Mouse (Mus musculus) T-cell, adult 66 days (primary cell): ENCODE measurements around the gene Rsph3b. TPM values are rescaled to one million over a fixed set of nuclear protein-coding genes. Genes with fewer than 3 reads are reported as not detected.

ENCODE experiments used
- total RNA-seq, 2 experiments: library from RNA; stranded (reverse); gene quantifications; 3 replicates in 1 of 2; 4 replicates in 1 of 2; pipeline ENCODE4 v1.2.4; 2023

The Rsph3b gene
- 1 to 10 TPM; 8.5 to 9.2 TPM for total RNA-seq

GRCm38 (mm10) chr17:6947984-6948768, at the start of gene Rsph3b:
Gene Rsph3b (minus strand): TSS chr17:6948682.

DNA sequence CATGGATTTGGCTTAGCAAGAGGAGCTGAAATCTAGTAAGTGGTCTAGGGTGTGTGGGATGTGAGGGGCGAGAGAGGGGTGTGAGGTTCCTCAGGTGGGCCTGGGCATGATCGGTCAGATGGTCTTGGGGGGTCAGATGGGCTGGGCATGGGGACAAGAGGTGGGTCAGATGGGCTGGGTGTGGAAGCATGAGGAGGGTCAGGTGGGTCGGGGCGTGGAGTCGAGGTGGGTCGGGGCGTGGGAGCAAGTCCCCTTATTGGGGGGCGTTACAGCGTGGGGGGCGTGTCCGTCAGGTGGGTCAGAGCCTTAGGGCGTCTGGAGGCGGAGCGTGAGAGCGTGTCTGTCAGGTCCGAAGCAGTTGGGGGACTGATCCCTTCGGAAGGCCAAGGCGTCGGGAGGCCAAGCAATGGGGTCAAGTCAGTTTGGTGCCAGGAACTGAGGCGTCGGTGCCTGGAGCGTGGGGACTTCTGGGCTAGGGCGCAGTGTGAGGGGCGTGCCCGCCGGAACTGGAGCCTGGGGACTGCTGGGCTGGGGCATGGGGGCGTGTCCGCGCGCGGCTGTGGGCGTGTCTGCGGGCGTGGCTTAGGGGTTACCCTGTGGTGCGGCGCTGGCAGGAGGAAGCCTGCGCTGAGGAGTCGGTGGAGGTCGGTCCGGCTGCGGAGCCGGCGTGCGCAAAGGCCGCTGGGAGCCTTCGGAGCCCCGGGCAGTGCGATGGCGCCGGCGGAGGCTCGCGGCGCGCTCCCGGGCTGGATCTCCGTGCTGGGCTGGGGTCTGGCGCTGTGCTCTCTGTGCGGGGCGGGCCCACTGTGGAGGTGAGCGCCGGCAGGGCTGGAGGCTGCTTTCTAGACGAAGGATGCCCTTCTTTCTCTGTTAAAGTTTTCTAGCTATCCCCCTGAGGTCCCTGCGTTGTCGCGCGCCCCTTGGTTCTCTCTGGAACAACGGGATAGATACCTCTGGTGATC, 30.1 kb upstream of the Rsph3b start, which contains the start of gene Gm49721:
Gm49721 (plus strand) TSS at position 618 of the 962 bp plus-strand sequence.

GRCm38 (mm10) chr17:6970334-6970733, 21.9 kb upstream of the Rsph3b start, which contains the start of gene Rnaset2b:
Gene Rnaset2b (plus strand): TSS chr17:6970634.

DNA sequence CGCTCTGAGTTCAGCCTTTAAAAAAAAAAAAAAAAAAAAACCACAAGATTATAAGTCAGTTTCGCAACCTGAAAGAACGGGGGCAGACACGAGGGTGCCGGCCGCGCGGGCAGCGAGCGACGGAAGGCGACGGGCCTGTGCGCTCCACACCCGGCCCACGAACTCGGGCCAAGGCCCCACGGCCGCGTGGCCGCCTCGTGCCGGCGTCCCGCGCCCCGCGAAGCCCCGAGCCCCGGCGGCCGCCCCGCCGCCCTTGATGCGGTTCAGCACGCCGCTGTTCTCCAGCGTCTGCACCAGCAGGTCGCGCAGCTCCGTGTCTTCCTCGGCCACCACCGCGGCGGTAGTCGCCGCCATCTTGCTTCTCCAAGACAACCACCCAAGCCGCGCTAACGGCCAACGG, 12.3 kb upstream of the Rsph3b start, which contains the start of gene Tagap1:
Tagap1 (minus strand) TSS at position 381 of the 400 bp plus-strand sequence.

Other genes starting within 250 kb of the Rsph3b start
- 100 to 1,000 TPM; 249 to 255 TPM for gene Ezr, start 165.9 kb downstream of the Rsph3b start, total RNA-seq
- 10 to 100 TPM; 53.6 to 54.3 TPM for gene Tagap1, start 12.5 kb upstream of the Rsph3b start, total RNA-seq
- gene Rnaset2b, start 22.0 kb upstream of the Rsph3b start, total RNA-seq: 100 to 1,000 TPM; 339 to 384 TPM
- 1 to 10 TPM; 3.7 to 5.0 TPM for gene Gm49721, start 30.2 kb upstream of the Rsph3b start, total RNA-seq
- gene Gm1604a, start 76.9 kb upstream of the Rsph3b start, total RNA-seq: not detected
- gene Rps6ka2, start 221.4 kb upstream of the Rsph3b start, total RNA-seq: 10 to 100 TPM in 1 of 2 experiments, 1 to 10 TPM in 1; 6.7 to 12.5 TPM